In the genomic region with DNA sequence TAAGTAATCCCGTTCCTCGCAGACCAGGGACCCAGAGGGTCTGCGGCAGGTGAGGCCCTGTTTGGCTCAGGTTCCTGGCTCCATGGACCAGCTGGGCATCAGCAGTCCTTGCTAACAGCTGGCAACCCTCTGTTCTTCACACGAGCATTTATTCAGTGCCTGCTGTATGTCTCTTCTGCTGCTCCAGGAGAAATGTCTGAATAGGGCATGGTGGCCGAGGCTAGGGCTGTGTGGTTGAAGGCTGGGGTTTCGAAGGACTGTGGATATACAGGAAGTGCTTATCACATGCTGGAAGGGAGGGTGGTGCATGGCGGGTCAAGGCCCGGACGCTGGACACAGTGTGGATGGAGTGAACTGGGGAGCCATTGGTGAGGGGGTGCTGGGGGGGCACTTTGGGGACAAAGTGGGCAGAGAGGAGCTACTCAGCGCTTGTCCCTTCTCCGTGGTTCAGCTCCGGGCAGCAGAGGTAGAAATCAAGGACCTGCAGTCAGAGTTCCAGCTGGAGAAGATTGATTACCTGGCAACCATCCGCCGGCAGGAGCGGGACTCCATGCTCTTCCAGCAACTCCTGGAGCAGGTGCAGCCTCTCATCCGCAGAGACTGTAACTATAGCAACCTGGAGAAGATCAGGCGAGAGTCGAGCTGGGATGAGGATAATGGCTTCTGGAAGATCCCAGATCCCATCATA, we compare ENCODE assay signal across 17 mouse cellular contexts. TPM values are rescaled to one million over a fixed set of nuclear protein-coding genes. Genes with fewer than 3 reads are reported as not detected.
DNase-seq lines count a peak whose midpoint lies in the region; ATAC-seq lines count a peak whose summit lies in the region.
"Had no signal": no experiment of that assay in that cellular context is flagged by ENCODE, and none has a peak within 500 bp of the region (broad histone marks: within the 10 kb centered on the region; RNA-seq: fewer than 3 reads in every experiment).

No protein-coding gene starts in this region.

- H3K4me2 ChIP-seq in neural tube, embryonic 11.5 days (ENCODE audit: low read depth), result no peak overlapping the region
- 0 out of 2 replicates have a peak overlapping the region, but pooled peaks have one; percentile 8 for H3K4me2 ChIP-seq in forebrain, embryonic 15.5 days (replicated peaks)
- peak overlapping the region; percentile 36 for H3K4me2 ChIP-seq in hindbrain, embryonic 15.5 days
- no peak overlapping the region; the same call in 1 of the 2 replicates for H3K4me2 ChIP-seq in neural tube, embryonic 14.5 days (ENCODE audit: low read depth, low read length)
- H3K4me2 ChIP-seq: heart, embryonic 13.5 days; lung, embryonic 14.5 days had no signal

- H3K9ac ChIP-seq in neural tube, embryonic 11.5 days (ENCODE audit: low read length), result no peak overlapping the region
- H3K9ac ChIP-seq in forebrain, embryonic 15.5 days (replicated peaks), result no peak overlapping the region
- H3K9ac ChIP-seq in hindbrain, embryonic 15.5 days, result no peak overlapping the region
- H3K9ac ChIP-seq in neural tube, embryonic 14.5 days (replicated peaks; ENCODE audit: low read depth, low read length), result no peak overlapping the region
- H3K9ac ChIP-seq: heart, embryonic 13.5 days; lung, embryonic 14.5 days had no signal

- 78% methylated on average over 18 of the region's 18 CpGs for WGBS in neural tube, embryonic 11.5 days
- 74% methylated on average over 18 of the region's 18 CpGs for WGBS in forebrain, embryonic 15.5 days
- 59% methylated on average over 18 of the region's 18 CpGs for WGBS in hindbrain, embryonic 15.5 days
- 51% methylated on average over 18 of the region's 18 CpGs for WGBS in neural tube, embryonic 14.5 days

- DNase-seq in neural tube, embryonic 11.5 days (ENCODE audit: low spot score), result peak; percentile 38
- no peak for DNase-seq in neural tube, embryonic 10.5 days (ENCODE audit: extremely low spot score, low spot score)
- DNase-seq in kidney, adult 11 months, result no peak
- DNase-seq in heart, postnatal 4 days, result no peak
- no peak for DNase-seq in lung, postnatal 36 days
- DNase-seq: gastrocnemius, postnatal 10 days; kidney, postnatal 14 days; layer of hippocampus, postnatal 36 days; lung, embryonic 14.5 days; spleen, adult 18-20 months; thymus, adult 2 months had no signal

- H3K36me3 ChIP-seq in neural tube, embryonic 11.5 days (ENCODE audit: control insufficient read depth, insufficient read depth, low read length), result no peaks in the 10 kb centered on the region
- no peaks in the 10 kb centered on the region for H3K36me3 ChIP-seq in forebrain, embryonic 15.5 days
- no peaks in the 10 kb centered on the region for H3K36me3 ChIP-seq in hindbrain, embryonic 15.5 days
- no peaks in the 10 kb centered on the region for H3K36me3 ChIP-seq in neural tube, embryonic 14.5 days (ENCODE audit: control insufficient read depth, insufficient read depth, low read length)
- H3K36me3 ChIP-seq: heart, embryonic 13.5 days had no signal

- no peak for ATAC-seq in neural tube, embryonic 11.5 days (ENCODE audit: insufficient read depth, low FRiP score, low TSS enrichment)
- 0 out of 2 replicates have a peak, but pooled peaks have one; percentile 48 for ATAC-seq in forebrain, embryonic 15.5 days (replicated peaks)
- ATAC-seq in hindbrain, embryonic 15.5 days (ENCODE audit: low FRiP score, low read depth), result peak; percentile 91
- ATAC-seq in neural tube, embryonic 14.5 days (ENCODE audit: low read depth), result peak; percentile 93
- ATAC-seq: Patski had no signal

- H3K27me3 ChIP-seq in neural tube, embryonic 11.5 days (ENCODE audit: control insufficient read depth, insufficient read depth, low read length), result no peaks in the 10 kb centered on the region
- H3K27me3 ChIP-seq in forebrain, embryonic 15.5 days, result no peaks in the 10 kb centered on the region
- no peaks in the 10 kb centered on the region for H3K27me3 ChIP-seq in hindbrain, embryonic 15.5 days
- no peaks in the 10 kb centered on the region for H3K27me3 ChIP-seq in neural tube, embryonic 14.5 days (ENCODE audit: control insufficient read depth, insufficient read depth, low read length)
- H3K27me3 ChIP-seq: Patski had no signal

- H3K27ac ChIP-seq in neural tube, embryonic 11.5 days (ENCODE audit: low read depth, low read length), result no peak overlapping the region
- H3K27ac ChIP-seq in forebrain, embryonic 15.5 days (replicated peaks), result peak overlapping the region; percentile 73
- peak overlapping the region; percentile 87 for H3K27ac ChIP-seq in hindbrain, embryonic 15.5 days (replicated peaks)
- peak overlapping the region; percentile 84 for H3K27ac ChIP-seq in neural tube, embryonic 14.5 days (ENCODE audit: low read depth, low read length)
- H3K27ac ChIP-seq: heart, embryonic 13.5 days had no signal

- no peaks in the 10 kb centered on the region for H3K4me1 ChIP-seq in neural tube, embryonic 11.5 days (ENCODE audit: control insufficient read depth, insufficient read depth, low read length)
- peaks cover 6% of the 10 kb centered on the region; the same call in 1 of the 2 replicates for H3K4me1 ChIP-seq in forebrain, embryonic 15.5 days
- H3K4me1 ChIP-seq in hindbrain, embryonic 15.5 days (replicated peaks), result peaks cover 12% of the 10 kb centered on the region
- H3K4me1 ChIP-seq in neural tube, embryonic 14.5 days (ENCODE audit: control insufficient read depth, insufficient read depth, low read length), result peaks cover 4% of the 10 kb centered on the region; the same call in 1 of the 2 replicates
- H3K4me1 ChIP-seq: heart, embryonic 13.5 days had no signal

- H3K4me3 ChIP-seq in neural tube, embryonic 11.5 days (ENCODE audit: low read depth, low read length), result no peak overlapping the region
- no peak overlapping the region for H3K4me3 ChIP-seq in forebrain, embryonic 15.5 days
- H3K4me3 ChIP-seq in hindbrain, embryonic 15.5 days, result no peak overlapping the region
- H3K4me3 ChIP-seq in neural tube, embryonic 14.5 days (ENCODE audit: low read depth, low read length), result no peak overlapping the region
- H3K4me3 ChIP-seq: erythroblast, embryonic 14.5 days; heart, embryonic 13.5 days had no signal

- H3K9me3 ChIP-seq in neural tube, embryonic 11.5 days (ENCODE audit: control insufficient read depth, low read length), result no peaks in the 10 kb centered on the region
- no peaks in the 10 kb centered on the region for H3K9me3 ChIP-seq in forebrain, embryonic 15.5 days
- H3K9me3 ChIP-seq in hindbrain, embryonic 15.5 days, result no peaks in the 10 kb centered on the region
- no peaks in the 10 kb centered on the region for H3K9me3 ChIP-seq in neural tube, embryonic 14.5 days (ENCODE audit: control insufficient read depth, low read length)
- H3K9me3 ChIP-seq: heart, embryonic 13.5 days had no signal

RNA-seq across cellular contexts. Expression of a gene that starts 11.1 kb away (rescaled TPM):
- polyA plus RNA-seq in neural tube, embryonic 11.5 days (2014; fragmentation: Nextera tagmentation; extraction: Ambion mirVana), result 231 and 247 TPM in 2 replicates
- 178 and 183 TPM in 2 replicates for polyA plus RNA-seq in forebrain, embryonic 15.5 days (2015; fragmentation: Nextera tagmentation; extraction: Ambion mirVana)
- polyA plus RNA-seq in hindbrain, embryonic 15.5 days (2015; fragmentation: Nextera tagmentation; extraction: Ambion mirVana), result 210 and 220 TPM in 2 replicates
- polyA plus RNA-seq in neural tube, embryonic 14.5 days (2014; fragmentation: Nextera tagmentation; extraction: Ambion mirVana), result 190 and 208 TPM in 2 replicates
- 100 to 1,000 TPM; 104 to 105 TPM for total RNA-seq in heart, postnatal 4 days (2021)

RNA-seq across cellular contexts. Expression of a gene that starts 32.7 kb away (rescaled TPM):
- 26.5 and 29.3 TPM in 2 replicates for polyA plus RNA-seq in neural tube, embryonic 11.5 days (2014; fragmentation: Nextera tagmentation; extraction: Ambion mirVana)
- polyA plus RNA-seq in forebrain, embryonic 15.5 days (2015; fragmentation: Nextera tagmentation; extraction: Ambion mirVana), result 89.6 and 98.5 TPM in 2 replicates
- polyA plus RNA-seq in hindbrain, embryonic 15.5 days (2015; fragmentation: Nextera tagmentation; extraction: Ambion mirVana), result 105 and 111 TPM in 2 replicates
- 49.0 and 67.6 TPM in 2 replicates for polyA plus RNA-seq in neural tube, embryonic 14.5 days (2014; fragmentation: Nextera tagmentation; extraction: Ambion mirVana)
- 100 to 1,000 TPM; 163 to 177 TPM for total RNA-seq in heart, postnatal 4 days (2021)

RNA-seq across cellular contexts. Expression of a gene that starts 43.2 kb away (rescaled TPM):
- polyA plus RNA-seq in neural tube, embryonic 11.5 days (2014; fragmentation: Nextera tagmentation; extraction: Ambion mirVana), result 0.37 and 0.46 TPM in 2 replicates
- polyA plus RNA-seq in forebrain, embryonic 15.5 days (2015; fragmentation: Nextera tagmentation; extraction: Ambion mirVana), result 1.4 and 1.6 TPM in 2 replicates
- polyA plus RNA-seq in hindbrain, embryonic 15.5 days (2015; fragmentation: Nextera tagmentation; extraction: Ambion mirVana), result 3.9 and 4.5 TPM in 2 replicates
- polyA plus RNA-seq in neural tube, embryonic 14.5 days (2014; fragmentation: Nextera tagmentation; extraction: Ambion mirVana), result 3.7 and 4.3 TPM in 2 replicates
- under 1 TPM; 0.14 to 0.23 TPM for total RNA-seq in heart, postnatal 4 days (2021)

RNA-seq across cellular contexts. Expression of a gene that starts 43.2 kb away (rescaled TPM):
- 1.6 and 1.8 TPM in 2 replicates for polyA plus RNA-seq in neural tube, embryonic 11.5 days (2014; fragmentation: Nextera tagmentation; extraction: Ambion mirVana)
- polyA plus RNA-seq in forebrain, embryonic 15.5 days (2015; fragmentation: Nextera tagmentation; extraction: Ambion mirVana), result 5.9 and 6.8 TPM in 2 replicates
- polyA plus RNA-seq in hindbrain, embryonic 15.5 days (2015; fragmentation: Nextera tagmentation; extraction: Ambion mirVana), result 16.5 and 20.3 TPM in 2 replicates
- 12.8 and 14.8 TPM in 2 replicates for polyA plus RNA-seq in neural tube, embryonic 14.5 days (2014; fragmentation: Nextera tagmentation; extraction: Ambion mirVana)
- under 1 TPM; 0.29 to 0.36 TPM for total RNA-seq in heart, postnatal 4 days (2021)

Comparison
In these comparisons a context has a peak if more than half of its experiments do, and no peak if none do; other contexts are left out.
1. H3K4me2 ChIP-seq: peak in forebrain, embryonic 15.5 days (single experiment) and hindbrain, embryonic 15.5 days (single experiment); none in neural tube, embryonic 11.5 days (single experiment) and neural tube, embryonic 14.5 days (single experiment).